Mouse (Mus musculus): ENCODE measurements at regions not wholly inside any gene's neighbourhood (a gene's known extent, or its start where the extent isn't known, plus 50 kb on each side); places are given as distances from the start of the nearest gene placed in this dataset.

DNA sequence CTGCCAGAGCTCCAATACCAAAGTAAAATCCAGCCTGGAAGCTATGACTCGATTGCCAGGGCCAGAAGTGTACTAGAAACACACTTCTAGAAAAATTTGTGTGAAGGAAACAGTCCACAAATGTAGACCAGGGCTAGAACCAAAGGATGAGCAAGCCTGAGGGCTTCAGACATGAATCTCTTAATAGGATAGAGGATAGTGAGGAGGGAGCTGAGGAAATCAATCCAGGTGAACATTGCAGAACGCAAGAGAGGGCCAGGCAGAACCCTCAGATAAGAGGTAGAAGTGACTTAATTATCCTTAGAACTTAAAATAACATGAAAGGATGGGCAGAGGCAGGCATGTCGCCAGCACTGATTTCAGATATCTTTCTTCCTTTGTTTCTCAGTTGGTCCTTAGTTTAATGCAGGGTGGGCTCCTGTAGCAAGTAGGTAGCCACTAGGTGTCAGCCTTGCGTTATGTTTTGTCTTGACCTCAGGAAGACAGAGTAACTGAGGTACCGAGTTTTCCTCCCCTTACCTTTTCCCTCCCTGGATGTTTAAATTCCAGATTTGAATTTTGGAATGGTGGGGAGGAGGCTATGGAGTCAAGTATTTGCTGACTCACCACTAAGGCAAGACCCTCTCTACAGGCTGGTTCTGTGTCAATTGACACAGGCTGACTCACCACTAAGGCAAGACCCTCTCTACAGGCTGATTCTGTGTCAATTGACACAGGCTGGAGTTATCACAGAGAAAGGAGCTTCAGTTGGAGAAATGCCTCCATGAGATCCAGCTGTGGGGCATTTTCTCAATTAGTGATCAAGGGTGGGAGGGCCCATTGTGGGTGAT, 52.2 kb upstream of the Cp start:
- ATAC-seq (replicated peaks; ENCODE audit: low FRiP score, poor library complexity, severe bottlenecking), result no peak
